Mouse (Mus musculus): ENCODE results near the gene Hivep2. TPM values are rescaled to one million over a fixed set of nuclear protein-coding genes. Genes with fewer than 3 reads are reported as not detected.

Hivep2 gene
- polyA plus RNA-seq, 1 experiment from 2014 or later = 3.8 TPM

- no peak overlapping the region for H3K9ac ChIP-seq
- H3K27ac ChIP-seq (replicated peaks) = no peak overlapping the region
- 83% methylated on average over 12 of the region's 12 CpGs for WGBS
- H3K4me1 ChIP-seq = peaks cover 54% of the 10 kb centered on the region
- no peaks in the 10 kb centered on the region for H3K36me3 ChIP-seq
- no peaks in the 10 kb centered on the region for H3K27me3 ChIP-seq (replicated peaks)
- ATAC-seq (ENCODE audit: extremely low read depth, insufficient number of reproducible peaks, low FRiP score, low TSS enrichment) = no peak
- no peak overlapping the region for H3K4me3 ChIP-seq
- H3K4me2 ChIP-seq = no peak overlapping the region
- H3K9me3 ChIP-seq = no peaks in the 10 kb centered on the region
These were observed 76.9 kb downstream of the Hivep2 start for GRCm38 (mm10) chr10:14042539-14043348.

- no peaks in the 10 kb centered on the region for H3K27me3 ChIP-seq (replicated peaks)
- H3K4me2 ChIP-seq = no peak overlapping the region
- no peak overlapping the region for H3K9ac ChIP-seq
- 89% methylated on average over 4 of the region's 4 CpGs for WGBS
- no peaks in the 10 kb centered on the region for H3K9me3 ChIP-seq
- H3K4me3 ChIP-seq = no peak overlapping the region
- peaks cover 59% of the 10 kb centered on the region for H3K4me1 ChIP-seq
- ATAC-seq (ENCODE audit: extremely low read depth, insufficient number of reproducible peaks, low FRiP score, low TSS enrichment) = no peak
- no peaks in the 10 kb centered on the region for H3K36me3 ChIP-seq
- H3K27ac ChIP-seq (replicated peaks) = no peak overlapping the region
These were observed 77.5 kb downstream of the Hivep2 start for GRCm38 (mm10) chr10:14043349-14043710.

DNA sequence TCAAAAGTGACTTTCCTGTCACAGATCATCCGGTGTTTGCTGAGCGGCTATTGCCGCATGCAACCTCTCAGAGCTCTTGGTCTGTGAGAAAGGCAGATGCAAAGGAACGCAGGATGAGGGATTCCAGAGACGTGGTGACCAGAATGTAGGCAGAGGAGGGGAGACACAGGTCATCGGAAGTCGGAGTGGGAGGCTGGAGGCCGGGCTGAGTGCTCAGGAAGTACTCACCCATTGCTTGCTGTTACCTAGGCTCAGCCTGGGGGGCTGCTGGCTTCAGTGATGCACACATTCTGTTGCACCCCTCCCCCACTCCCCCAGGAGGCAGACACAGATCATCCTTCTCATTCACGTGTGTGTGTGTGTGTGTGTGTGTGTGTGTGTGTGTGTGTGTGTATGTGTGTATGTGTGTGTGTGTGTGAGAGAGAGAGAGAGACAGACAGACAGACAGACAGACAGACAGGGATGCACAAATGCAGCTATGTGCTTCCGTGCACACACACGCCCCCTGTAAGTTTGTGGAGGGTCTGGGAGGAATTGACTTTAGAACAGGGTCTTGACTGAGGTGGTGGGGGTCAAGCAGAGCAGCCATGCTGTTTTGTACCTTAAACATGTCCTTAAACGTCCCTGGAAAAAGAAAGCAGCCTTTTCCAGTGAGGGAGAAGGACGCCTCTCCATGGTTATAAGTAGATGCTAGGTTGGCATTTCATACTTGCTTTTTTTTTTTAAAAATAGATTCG is 78.3 kb downstream of the Hivep2 start:
- 37% methylated on average over 14 of the region's 14 CpGs for WGBS
- H3K36me3 ChIP-seq = no peaks in the 10 kb centered on the region
- H3K27me3 ChIP-seq (replicated peaks) = no peaks in the 10 kb centered on the region
- H3K4me3 ChIP-seq = no peak overlapping the region
- H3K9me3 ChIP-seq = no peaks in the 10 kb centered on the region
- peaks cover 68% of the 10 kb centered on the region for H3K4me1 ChIP-seq
- H3K27ac ChIP-seq (replicated peaks) = no peak overlapping the region
- ATAC-seq (ENCODE audit: extremely low read depth, insufficient number of reproducible peaks, low FRiP score, low TSS enrichment) = no peak
- no peak overlapping the region for H3K4me2 ChIP-seq
- no peak overlapping the region for H3K9ac ChIP-seq

DNA sequence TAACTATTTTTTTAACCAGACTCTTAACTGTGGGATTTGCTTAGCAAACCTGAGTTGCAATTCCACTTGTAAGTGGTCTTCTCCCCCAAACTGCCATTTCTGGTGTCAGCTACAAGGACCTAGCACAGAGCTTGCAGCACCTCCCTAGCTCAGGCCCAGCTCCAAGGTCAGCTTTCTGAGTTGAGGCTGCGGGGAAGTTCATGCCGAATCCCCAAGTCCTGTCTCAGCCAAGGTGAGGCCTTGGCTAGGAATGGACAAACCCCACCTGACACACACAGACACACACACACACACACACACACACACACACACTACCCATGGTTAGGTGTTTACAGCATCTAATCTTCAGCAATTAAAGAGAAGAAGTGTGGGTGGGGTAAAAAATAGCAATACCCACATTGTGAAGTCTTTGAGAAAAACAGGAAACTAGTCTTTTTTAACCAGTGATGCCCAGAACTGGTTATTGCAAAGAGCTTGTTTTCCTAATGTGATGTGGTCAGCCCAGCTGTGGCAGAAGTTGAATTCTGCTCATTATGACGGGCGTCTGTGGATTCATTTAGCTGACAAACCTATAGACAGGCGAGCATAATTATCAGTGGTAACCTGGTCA is 79.0 kb downstream of the Hivep2 start:
- H3K27me3 ChIP-seq (replicated peaks) = no peaks in the 10 kb centered on the region
- H3K9ac ChIP-seq = no peak overlapping the region
- H3K4me3 ChIP-seq = no peak overlapping the region
- no peak overlapping the region for H3K4me2 ChIP-seq
- 67% methylated on average over 5 of the region's 5 CpGs for WGBS
- H3K36me3 ChIP-seq = no peaks in the 10 kb centered on the region
- no peak overlapping the region for H3K27ac ChIP-seq (replicated peaks)
- no peak for ATAC-seq (ENCODE audit: extremely low read depth, insufficient number of reproducible peaks, low FRiP score, low TSS enrichment)
- peaks cover 71% of the 10 kb centered on the region for H3K4me1 ChIP-seq
- no peaks in the 10 kb centered on the region for H3K9me3 ChIP-seq

DNA sequence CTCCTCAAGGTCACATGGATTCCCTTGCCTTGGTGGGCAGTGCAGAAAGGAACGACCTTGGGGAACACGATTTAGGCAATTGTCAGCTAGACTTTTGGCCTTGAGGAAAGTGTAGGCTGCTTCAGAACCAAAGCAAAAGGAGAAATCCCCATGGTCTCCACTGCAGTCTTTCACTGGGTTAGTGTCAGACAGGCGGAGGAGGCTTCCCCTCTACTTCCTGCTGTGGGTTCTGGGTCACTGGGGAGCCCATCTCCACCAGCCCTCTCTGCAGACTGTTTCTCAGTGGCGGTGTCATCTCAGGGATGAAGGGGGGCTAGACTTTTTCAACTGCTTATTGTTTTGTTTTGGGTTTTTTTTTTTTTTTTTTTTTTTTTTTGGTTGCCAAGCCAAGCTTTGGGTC is 79.9 kb downstream of the Hivep2 start:
- no peaks in the 10 kb centered on the region for H3K9me3 ChIP-seq
- peaks cover 71% of the 10 kb centered on the region for H3K4me1 ChIP-seq
- H3K4me2 ChIP-seq = peak overlapping the region; percentile 37
- no peak for ATAC-seq (ENCODE audit: extremely low read depth, insufficient number of reproducible peaks, low FRiP score, low TSS enrichment)
- H3K36me3 ChIP-seq = no peaks in the 10 kb centered on the region
- H3K27ac ChIP-seq (replicated peaks) = peak overlapping the region; percentile 80
- WGBS = 27% methylated on average over 4 of the region's 4 CpGs
- no peak overlapping the region for H3K4me3 ChIP-seq
- no peaks in the 10 kb centered on the region for H3K27me3 ChIP-seq (replicated peaks)
- H3K9ac ChIP-seq = peak overlapping the region; percentile 33

- H3K4me1 ChIP-seq = peaks cover 66% of the 10 kb centered on the region
- H3K4me3 ChIP-seq = no peak overlapping the region
- H3K9ac ChIP-seq = peak overlapping the region; percentile 33
- no peak for ATAC-seq (ENCODE audit: extremely low read depth, insufficient number of reproducible peaks, low FRiP score, low TSS enrichment)
- H3K27me3 ChIP-seq (replicated peaks) = no peaks in the 10 kb centered on the region
- H3K9me3 ChIP-seq = no peaks in the 10 kb centered on the region
- WGBS = 20% methylated on average over 4 of the region's 4 CpGs
- peak overlapping the region; percentile 37 for H3K4me2 ChIP-seq
- no peaks in the 10 kb centered on the region for H3K36me3 ChIP-seq
- peak overlapping the region; percentile 80 for H3K27ac ChIP-seq (replicated peaks)
These were observed 80.3 kb downstream of the Hivep2 start for GRCm38 (mm10) chr10:14046171-14046651.

DNA sequence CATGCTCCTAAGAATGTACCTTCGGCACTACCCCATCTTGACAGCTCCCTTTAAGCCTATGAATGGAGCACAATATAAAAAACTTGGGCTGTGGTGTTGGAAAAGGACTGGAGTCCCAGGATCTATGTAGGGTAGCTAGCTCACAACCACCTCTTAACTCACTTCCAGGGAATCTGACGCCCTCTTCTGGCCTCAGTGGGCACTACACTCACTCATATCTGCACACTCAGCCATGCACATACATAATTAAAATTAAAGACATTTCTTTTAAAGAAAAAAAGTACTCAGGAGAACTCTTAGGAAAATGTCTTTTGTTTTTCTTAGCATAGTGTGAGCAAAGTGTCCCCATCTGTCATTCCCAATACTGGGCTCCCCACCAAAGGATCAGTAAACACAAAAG is 81.1 kb downstream of the Hivep2 start:
- H3K9ac ChIP-seq = no peak overlapping the region

DNA sequence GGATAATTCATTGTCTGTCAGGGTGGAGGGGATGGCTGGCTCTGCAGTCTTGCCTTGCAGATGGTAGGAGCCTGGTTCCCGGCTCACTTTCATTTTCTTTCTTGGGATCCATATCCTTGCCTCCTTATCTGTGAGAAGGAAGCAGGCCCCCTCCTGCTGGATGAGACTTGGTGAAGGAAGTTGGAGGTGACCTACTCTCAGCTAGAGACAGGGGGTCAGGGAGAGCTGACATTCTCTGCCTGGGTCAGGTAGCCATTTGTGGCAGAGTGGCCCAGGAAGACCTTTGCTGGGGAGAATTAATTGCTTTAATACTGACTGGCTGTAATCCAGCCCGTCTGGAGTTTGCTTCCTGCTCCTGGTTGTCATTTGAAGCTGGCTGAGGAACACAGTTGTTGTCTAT is 81.8 kb downstream of the Hivep2 start:
- H3K27ac ChIP-seq (replicated peaks) = peak overlapping the region; percentile 60
- ATAC-seq (ENCODE audit: extremely low read depth, insufficient number of reproducible peaks, low FRiP score, low TSS enrichment) = no peak
- H3K9ac ChIP-seq = 0 out of 2 replicates have a peak overlapping the region, but pooled peaks have one; percentile 8
- no peak overlapping the region for H3K4me3 ChIP-seq
- no peaks in the 10 kb centered on the region for H3K27me3 ChIP-seq (replicated peaks)
- peaks cover 60% of the 10 kb centered on the region for H3K4me1 ChIP-seq
- no peaks in the 10 kb centered on the region for H3K36me3 ChIP-seq
- peak overlapping the region; percentile 18; the same call in 1 of the 2 replicates for H3K4me2 ChIP-seq
- no peaks in the 10 kb centered on the region for H3K9me3 ChIP-seq
- 20% methylated on average over 2 of the region's 2 CpGs for WGBS

More for the DNA sequence above, 81.1 kb downstream of the Hivep2 start:
- H3K4me1 ChIP-seq = peaks cover 60% of the 10 kb centered on the region
- H3K27ac ChIP-seq (replicated peaks) = no peak overlapping the region
- H3K36me3 ChIP-seq = no peaks in the 10 kb centered on the region
- H3K4me3 ChIP-seq = no peak overlapping the region
- H3K4me2 ChIP-seq = no peak overlapping the region
- ATAC-seq (ENCODE audit: extremely low read depth, insufficient number of reproducible peaks, low FRiP score, low TSS enrichment) = no peak
- 63% methylated on average over 2 of the region's 2 CpGs for whole genome bisulfite sequencing
- H3K9me3 ChIP-seq = no peaks in the 10 kb centered on the region
- no peaks in the 10 kb centered on the region for H3K27me3 ChIP-seq (replicated peaks)

GRCm38 (mm10) chr10:14048322-14048915 is 82.5 kb downstream of the Hivep2 start:
- no peaks in the 10 kb centered on the region for H3K27me3 ChIP-seq (replicated peaks)
- peak overlapping the region; percentile 24 for H3K4me2 ChIP-seq
- 36% methylated on average over 5 of the region's 5 CpGs for WGBS
- no peak overlapping the region for H3K4me3 ChIP-seq
- no peak for ATAC-seq (ENCODE audit: extremely low read depth, insufficient number of reproducible peaks, low FRiP score, low TSS enrichment)
- peaks cover 60% of the 10 kb centered on the region for H3K4me1 ChIP-seq
- H3K27ac ChIP-seq (replicated peaks) = peak overlapping the region; percentile 60
- H3K9ac ChIP-seq = peak overlapping the region; percentile 51; the same call in 1 of the 2 replicates
- H3K9me3 ChIP-seq = no peaks in the 10 kb centered on the region
- H3K36me3 ChIP-seq = no peaks in the 10 kb centered on the region

- Histone ChIP-seq H3K4me3 (no peak overlapping the region), H3K9me3 (no peaks in the 10 kb centered on the region), H3K27ac (replicated peaks) (peak overlapping the region; percentile 60; the same call in 1 of the 2 replicates), H3K9ac (no peak overlapping the region), H3K4me2 (no peak overlapping the region), H3K4me1 (peaks cover 55% of the 10 kb centered on the region), H3K36me3 (no peaks in the 10 kb centered on the region), H3K27me3 (replicated peaks) (no peaks in the 10 kb centered on the region)
- no peak for ATAC-seq (ENCODE audit: extremely low read depth, insufficient number of reproducible peaks, low FRiP score, low TSS enrichment)
- 74% methylated on average over 10 of the region's 10 CpGs for WGBS
These were observed 83.1 kb downstream of the Hivep2 start for GRCm38 (mm10) chr10:14048916-14049445.

GRCm38 (mm10) chr10:14049686-14050085 is 83.8 kb downstream of the Hivep2 start:
- H3K9ac ChIP-seq = no peak overlapping the region
- no peaks in the 10 kb centered on the region for H3K36me3 ChIP-seq
- WGBS = 75% methylated on average over 6 of the region's 6 CpGs
- peaks cover 53% of the 10 kb centered on the region for H3K4me1 ChIP-seq
- H3K27ac ChIP-seq (replicated peaks) = no peak overlapping the region
- no peaks in the 10 kb centered on the region for H3K27me3 ChIP-seq (replicated peaks)
- no peaks in the 10 kb centered on the region for H3K9me3 ChIP-seq
- no peak for ATAC-seq (ENCODE audit: extremely low read depth, insufficient number of reproducible peaks, low FRiP score, low TSS enrichment)
- no peak overlapping the region for H3K4me2 ChIP-seq
- H3K4me3 ChIP-seq = no peak overlapping the region

All from heart, embryonic 13.5 days (tissue).